Mouse (Mus musculus) gastrocnemius, postnatal 25 days (tissue): Measurements from ENCODE around the gene Zpbp2. TPM values are rescaled to one million over a fixed set of nuclear protein-coding genes. Genes with fewer than 3 reads are reported as not detected.
A peak's percentile ranks its signal among the peaks of the same experiment; 100 is the strongest.
"Not testable (repeated sequence)": the region's sequence is repeated elsewhere in the genome, so short reads cannot be mapped to it uniquely, and the experiment has no call there.

ENCODE experiments used
- DNase-seq: peaks from one replicate; pipeline ENCODE4 v3.0.0; 2022
- total RNA-seq, 2 experiments: library from RNA; stranded (reverse); gene quantifications; 1 replicate in 1 of 2; 2 replicates in 1 of 2; pipeline ENCODE4 v1.2.3; 2021

Zpbp2 gene
- total RNA-seq, 2 experiments from 2014 or later = not detected

DNA sequence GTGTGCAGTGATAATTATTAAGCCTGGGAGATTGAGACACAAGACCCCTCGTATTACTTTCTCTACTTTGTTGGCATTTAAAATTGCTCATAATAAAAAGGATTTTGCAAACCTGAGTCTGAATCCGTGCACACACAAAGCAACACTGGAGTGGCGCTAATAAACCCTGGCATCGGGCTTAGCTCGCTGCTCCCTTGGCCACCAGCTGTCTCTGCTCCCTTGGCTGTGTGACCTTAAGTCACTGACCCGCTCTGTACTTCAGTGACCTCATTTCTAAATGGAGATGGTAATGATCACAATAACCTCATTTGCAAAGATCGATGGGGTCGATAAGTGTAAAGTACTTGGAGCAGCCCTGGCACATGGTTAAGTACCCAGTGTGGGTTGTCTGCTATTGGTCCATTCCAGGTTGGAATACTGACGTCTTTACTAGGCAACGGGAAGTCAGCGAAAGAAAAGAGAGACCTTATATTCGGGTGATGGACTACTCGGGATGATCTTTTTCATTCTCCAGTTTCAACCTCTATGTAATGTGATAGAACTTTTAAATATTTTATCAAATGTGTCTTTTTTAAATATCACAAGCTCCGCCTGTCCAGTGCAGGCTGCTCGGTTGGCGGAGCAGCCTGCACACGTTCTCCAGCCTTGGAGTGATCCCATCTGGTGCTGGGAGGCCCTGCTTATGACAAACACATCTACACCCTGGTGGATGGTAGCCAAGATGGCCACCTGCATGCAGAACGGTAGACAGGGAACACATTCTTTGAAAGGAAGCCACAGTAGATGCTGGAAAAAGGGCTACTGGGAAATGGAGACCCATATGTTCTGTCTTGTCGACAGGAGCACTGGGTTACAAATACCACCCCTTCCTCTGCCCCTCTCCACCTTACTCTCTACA is 39.9 kb downstream of the Zpbp2 start:
- DNase-seq = no peak

DNA sequence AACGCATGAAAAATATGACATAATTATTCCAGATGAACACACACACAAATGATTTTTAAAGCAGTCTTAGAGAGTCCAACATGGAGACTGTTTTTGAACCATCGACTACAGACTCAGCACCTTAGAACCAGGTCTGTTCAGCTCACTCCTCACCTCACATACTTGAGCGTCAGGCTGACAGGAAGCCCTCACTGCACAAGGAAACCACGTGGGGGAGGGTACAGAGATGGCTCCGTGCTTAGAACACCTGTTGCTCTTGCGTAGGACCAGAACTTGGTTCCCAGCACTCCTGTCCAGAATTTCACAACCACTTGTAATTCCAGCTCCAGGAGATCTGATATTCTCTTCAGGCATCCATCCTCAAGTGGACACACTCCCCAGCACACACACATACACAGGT is 44.1 kb downstream of the Zpbp2 start:
- DNase-seq = no peak

DNA sequence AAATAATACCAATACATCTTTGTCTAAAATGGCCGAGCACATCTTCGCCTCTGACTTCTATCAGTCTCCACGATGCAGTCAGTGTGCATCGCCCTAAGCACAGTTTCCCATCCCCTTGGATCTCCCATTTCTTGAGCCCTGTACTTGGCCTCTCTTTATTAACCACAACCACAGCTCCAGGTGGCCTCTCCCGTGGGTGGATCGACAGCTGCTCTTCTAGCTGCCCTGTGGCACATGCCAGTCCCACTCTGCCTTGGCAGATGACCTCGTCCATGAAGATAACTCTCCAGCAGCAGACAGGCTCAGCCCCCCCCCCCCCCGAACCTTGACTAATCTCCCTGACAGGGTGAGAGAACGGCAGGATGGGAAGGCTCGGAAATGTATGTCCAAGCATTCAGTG is 44.6 kb downstream of the Zpbp2 start:
- no peak for DNase-seq

DNA sequence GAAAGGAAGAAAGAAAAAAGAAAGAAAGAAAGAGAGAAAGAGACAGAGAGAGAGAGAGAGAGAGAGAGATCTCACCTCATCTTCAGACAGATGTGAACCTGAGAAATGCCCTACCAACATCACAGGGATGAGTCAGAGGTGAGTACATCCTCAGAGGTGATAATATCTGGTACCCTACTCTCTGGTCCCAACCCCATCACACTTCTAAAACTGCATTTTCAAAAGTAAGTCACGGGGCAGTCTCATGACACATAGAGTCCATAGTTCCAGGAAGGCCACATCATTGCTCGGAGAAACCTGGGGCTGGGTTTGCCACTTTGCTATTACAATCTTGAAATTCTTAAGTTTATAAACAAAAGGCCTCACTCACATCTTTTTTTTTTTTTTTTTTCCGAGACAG is 45.1 kb downstream of the Zpbp2 start:
- DNase-seq = no peak

DNA sequence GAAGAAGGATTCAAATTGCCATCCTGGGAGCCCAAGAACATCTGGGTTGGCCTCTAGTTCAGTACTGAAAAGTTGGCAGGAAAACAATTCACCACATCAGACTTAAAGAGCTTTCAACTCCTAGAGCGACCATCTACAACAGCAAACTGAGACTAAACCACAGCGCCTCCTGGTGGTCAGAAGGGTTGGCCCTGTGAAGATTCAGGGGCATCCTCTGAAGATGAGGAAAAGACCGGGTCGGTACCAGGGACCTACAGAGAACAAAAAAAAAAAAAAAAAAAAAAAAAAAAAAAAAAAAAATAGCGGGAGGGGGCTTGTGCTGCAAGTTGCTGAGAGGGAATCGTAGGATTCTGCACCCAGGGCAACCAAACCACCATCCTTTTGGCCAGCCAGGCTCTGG is 46.5 kb downstream of the Zpbp2 start:
- peak; percentile 14 for DNase-seq

DNA sequence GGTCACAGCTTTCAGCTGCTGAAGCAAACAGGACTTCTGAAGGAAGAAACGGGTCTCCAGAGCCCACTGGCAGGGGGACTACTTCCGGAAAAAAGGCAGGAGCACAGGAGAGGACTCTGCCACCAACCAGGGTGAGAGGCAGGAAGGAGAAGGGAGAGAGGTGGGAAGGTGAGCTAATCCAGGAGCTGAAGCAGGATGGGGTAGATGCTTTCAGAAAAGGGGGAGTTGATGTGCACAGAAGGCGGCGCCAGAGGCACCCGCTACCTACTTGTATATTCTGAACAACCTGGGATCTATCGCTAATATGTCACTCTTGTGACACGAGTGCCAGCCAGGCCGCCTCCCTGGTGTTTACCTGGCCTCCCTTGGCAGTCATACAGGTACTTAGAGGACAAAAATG is 47.1 kb downstream of the Zpbp2 start, which contains the start of gene Lrrc3c:
TSS of gene Lrrc3c (plus strand) at position 301 of the 400 bp plus-strand sequence.
- no peak for DNase-seq

DNA sequence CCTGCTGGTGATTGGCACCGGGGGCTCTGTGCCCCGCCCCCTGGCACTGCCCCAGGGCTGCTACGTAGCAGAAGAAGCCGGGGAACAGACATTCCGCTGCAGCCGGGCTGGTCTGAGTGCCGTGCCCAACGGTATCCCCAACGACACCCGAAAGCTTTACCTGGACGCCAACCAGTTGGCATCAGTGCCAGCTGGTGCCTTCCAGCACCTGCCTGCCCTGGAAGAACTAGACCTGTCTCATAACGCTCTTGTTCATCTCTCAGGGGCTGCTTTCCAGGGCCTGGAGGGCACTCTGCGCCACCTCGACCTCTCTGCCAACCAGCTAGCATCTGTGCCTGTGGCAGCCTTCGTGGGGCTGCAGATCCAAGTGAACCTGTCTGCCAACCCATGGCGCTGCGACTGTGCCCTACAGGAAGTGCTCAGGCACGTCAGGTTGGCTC is 48.0 kb downstream of the Zpbp2 start:
- DNase-seq = peak; percentile 4

DNA sequence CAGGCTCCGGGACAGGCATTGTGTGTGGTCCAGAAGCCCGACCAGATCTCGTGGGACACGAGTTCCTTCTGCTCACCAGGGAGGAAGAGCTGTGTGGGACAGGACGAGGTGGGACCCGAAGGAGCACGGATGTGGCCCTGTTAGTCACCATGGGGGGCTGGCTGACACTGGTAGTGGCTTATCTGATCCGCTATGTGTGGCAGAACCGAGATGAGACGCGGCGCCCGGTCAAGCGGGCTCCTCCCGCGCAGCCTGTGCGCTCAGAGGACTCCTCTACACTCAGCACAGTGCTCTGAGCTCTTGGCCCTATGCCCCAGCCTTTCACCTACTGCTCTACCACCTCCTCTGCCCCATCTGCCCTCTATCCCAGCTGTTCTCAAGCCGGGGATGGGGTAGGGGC is 48.4 kb downstream of the Zpbp2 start:
- DNase-seq = peak; percentile 3

DNA sequence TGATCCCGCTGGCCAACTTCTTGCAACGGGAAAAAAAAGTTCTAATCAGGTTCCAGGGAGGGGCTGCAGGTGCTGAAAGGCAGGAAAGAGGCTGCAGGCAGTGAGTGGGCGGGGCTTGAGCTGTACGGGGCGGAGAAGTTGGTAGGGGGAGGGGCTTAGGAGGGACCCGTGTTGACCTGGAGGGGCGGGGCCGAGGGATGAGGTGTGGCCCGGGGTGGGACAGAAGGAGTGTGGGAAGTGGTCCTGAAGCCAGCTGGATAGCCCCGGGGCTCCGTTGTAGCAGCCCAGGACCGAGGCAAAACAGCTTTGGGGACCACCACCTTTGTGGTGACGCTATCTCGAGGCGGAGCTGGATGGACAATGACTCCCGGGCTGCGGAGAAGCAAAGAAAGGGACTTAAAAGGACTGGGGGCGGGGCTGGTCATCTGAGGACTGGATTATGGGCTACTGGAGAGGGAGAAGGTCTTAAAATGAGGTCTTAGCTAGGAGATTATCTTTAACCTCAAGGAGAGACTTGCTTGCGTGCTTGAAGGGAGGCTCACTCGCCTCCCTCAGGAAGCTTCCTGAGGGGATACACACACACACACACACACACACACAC is 51.3 kb downstream of the Zpbp2 start:
- DNase-seq = peak; percentile 3

DNA sequence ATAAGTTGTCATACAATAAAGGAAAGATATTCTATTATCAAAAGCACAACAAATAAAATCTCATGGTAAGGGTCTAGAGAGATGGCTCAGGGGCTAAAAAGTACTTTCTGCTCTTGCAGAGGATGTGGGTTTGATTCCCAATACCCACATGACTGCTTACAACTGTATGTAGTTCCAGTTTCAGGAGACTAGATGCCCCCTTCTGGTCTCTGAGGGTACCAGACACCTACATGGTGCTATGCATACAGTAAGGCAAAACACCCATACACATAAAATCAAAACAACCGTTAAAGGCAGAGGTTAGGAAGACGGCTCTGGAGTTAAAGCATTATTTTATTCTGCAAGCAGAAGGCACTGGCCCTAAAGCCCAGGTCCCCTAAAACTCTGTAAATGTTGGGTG is 53.1 kb downstream of the Zpbp2 start:
- no peak for DNase-seq

DNA sequence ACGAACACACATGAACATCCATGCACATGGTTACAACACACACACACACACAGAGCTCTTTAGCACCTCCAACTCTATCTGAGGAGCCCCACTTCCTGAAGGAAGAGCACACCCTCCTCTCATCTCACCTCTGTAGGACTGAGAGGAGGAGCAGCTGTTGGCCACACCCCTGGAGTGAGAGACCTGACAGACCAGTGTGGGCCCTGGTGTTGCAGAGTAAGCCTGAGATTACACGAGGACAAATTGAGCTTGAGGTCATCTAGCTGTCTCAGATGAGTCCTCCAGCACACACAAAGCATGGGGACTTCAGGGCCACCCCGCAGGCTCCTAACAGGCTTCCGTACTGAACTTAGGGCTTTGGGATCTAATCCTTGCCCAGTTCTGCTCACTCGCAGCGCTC is 54.0 kb downstream of the Zpbp2 start:
- DNase-seq = not testable (repeated sequence)

DNA sequence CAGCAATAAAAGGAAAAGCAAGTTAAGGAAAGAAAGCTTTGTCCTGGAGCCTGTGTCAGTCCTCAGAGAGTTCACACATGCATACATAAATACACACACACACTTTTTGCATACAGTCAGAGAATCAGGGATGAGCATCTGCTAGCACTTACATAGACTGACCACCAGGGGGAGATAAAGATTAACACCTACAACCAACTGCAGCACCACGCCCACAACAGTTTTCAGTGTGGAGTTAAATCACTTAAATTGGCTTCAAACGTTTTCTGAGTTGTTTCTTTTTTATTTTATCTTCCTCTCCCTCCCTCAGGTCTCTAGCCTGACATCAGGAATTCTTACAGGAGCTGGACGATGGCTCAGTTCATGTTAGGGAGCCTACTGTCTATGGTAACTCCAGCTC is 55.9 kb downstream of the Zpbp2 start:
- DNase-seq = no peak

Other genes with a start within 250 kb of the Zpbp2 start
- not detected for gene Neurod2, start 221.4 kb upstream of the Zpbp2 start, total RNA-seq
- gene Ppp1r1b, start 202.7 kb upstream of the Zpbp2 start, total RNA-seq = under 1 TPM in 1 of 2 experiments, not detected in 1; 0.35 TPM
- gene Stard3, start 192.7 kb upstream of the Zpbp2 start, total RNA-seq = 10 to 100 TPM in 1 of 2 experiments, 1 to 10 TPM in 1; 9.6 to 11.8 TPM
- gene Tcap, start 167.3 kb upstream of the Zpbp2 start, total RNA-seq = 1,000 to 10,000 TPM; 2,256 to 3,626 TPM
- 1 to 10 TPM in 1 of 2 experiments, under 1 TPM in 1; 0.87 to 2.9 TPM for gene Pnmt, start 164.6 kb upstream of the Zpbp2 start, total RNA-seq
- gene Pgap3, start 150.6 kb upstream of the Zpbp2 start, total RNA-seq = 1 to 10 TPM; 1.9 to 2.1 TPM
- gene Erbb2, start 138.6 kb upstream of the Zpbp2 start, total RNA-seq = 1 to 10 TPM; 2.0 to 2.3 TPM
- gene Mien1, start 112.1 kb upstream of the Zpbp2 start, total RNA-seq = 10 to 100 TPM; 31.7 to 35.5 TPM
- under 1 TPM in 1 of 2 experiments, not detected in 1; 0.16 TPM for gene Grb7, start 104.7 kb upstream of the Zpbp2 start, total RNA-seq
- under 1 TPM in 1 of 2 experiments, not detected in 1; 0.15 TPM for gene Ikzf3, start 5.1 kb upstream of the Zpbp2 start, total RNA-seq
- gene Ormdl3, start 36.3 kb downstream of the Zpbp2 start, total RNA-seq = 10 to 100 TPM; 19.9 to 28.2 TPM
- gene Lrrc3c, start 47.2 kb downstream of the Zpbp2 start, total RNA-seq = not detected
- 1 to 10 TPM; 3.1 to 6.4 TPM for gene Gm12355, start 74.6 kb downstream of the Zpbp2 start, total RNA-seq
- gene Gsdma3, start 75.3 kb downstream of the Zpbp2 start, total RNA-seq = 1 to 10 TPM; 1.3 to 2.4 TPM
- not detected for gene Gsdma2, start 95.7 kb downstream of the Zpbp2 start, total RNA-seq
- gene Gsdma, start 113.3 kb downstream of the Zpbp2 start, total RNA-seq = under 1 TPM; 0.23 to 0.24 TPM
- 10 to 100 TPM; 86.2 to 91.5 TPM for gene Psmd3, start 131.5 kb downstream of the Zpbp2 start, total RNA-seq
- not detected for gene Csf3, start 150.2 kb downstream of the Zpbp2 start, total RNA-seq
- 10 to 100 TPM; 42.7 to 46.9 TPM for gene Med24, start 178.3 kb downstream of the Zpbp2 start, total RNA-seq
- 10 to 100 TPM; 75.4 to 89.1 TPM for gene Thra, start 189.5 kb downstream of the Zpbp2 start, total RNA-seq
- gene Nr1d1, start 224.2 kb downstream of the Zpbp2 start, total RNA-seq = 100 to 1,000 TPM in 1 of 2 experiments, 10 to 100 TPM in 1; 98.0 to 119 TPM
- gene Msl1, start 244.4 kb downstream of the Zpbp2 start, total RNA-seq = 10 to 100 TPM; 51.3 to 63.6 TPM